Mouse (Mus musculus) midbrain, embryonic 10.5 days (tissue): Measurements from ENCODE around the gene Clec9a. TPM values are rescaled to one million over a fixed set of nuclear protein-coding genes. Genes with fewer than 3 reads are reported as not detected.
A peak's percentile ranks its signal among the peaks of the same experiment; 100 is the strongest.

Experiments
- DNase-seq: peaks from one replicate; pipeline ENCODE4 v3.0.0-alpha.2; 2017; ENCODE audit warnings: low spot score
- H3K27ac ChIP-seq: fragments of 300-500 bp; sonication (generic); replicated peaks from 2 replicates; pipeline ENCODE4 v1.5.1; 2016; ENCODE audit warnings: mild to moderate bottlenecking
- H3K27me3 ChIP-seq: fragments of 300-500 bp; sonication (generic); 2 replicates; pipeline ENCODE4 v1.6.1; 2016; ENCODE audit warnings: low read depth, mild to moderate bottlenecking; ENCODE audit not compliant: poor library complexity, severe bottlenecking
- H3K36me3 ChIP-seq: fragments of 300-500 bp; sonication (generic); 2 replicates; pipeline ENCODE4 v1.6.1; 2016; ENCODE audit warnings: mild to moderate bottlenecking, moderate library complexity
- H3K4me1 ChIP-seq: fragments of 300-500 bp; sonication (generic); 2 replicates; pipeline ENCODE4 v1.6.1; 2016
- H3K4me3 ChIP-seq: fragments of 300-500 bp; sonication (generic); 2 replicates; pipeline ENCODE4 v1.5.1; 2016; ENCODE audit warnings: mild to moderate bottlenecking, moderate library complexity
- H3K9me3 ChIP-seq: fragments of 300-500 bp; sonication (generic); replicated peaks from 2 replicates; pipeline ENCODE4 v1.6.1; 2016; ENCODE audit warnings: mild to moderate bottlenecking
- WGBS: fragments of 180-500 bp; shearing (Covaris S2); methylation state at CpG from one replicate; pipeline ENCODE4 v1.1.7; 2016; 5-methylcytosine and 5-hydroxymethylcytosine counted together
- polyA plus RNA-seq: library from polyadenylated mRNA; unstranded; fragments of >200 nt; fragmentation: Nextera tagmentation; extraction: Ambion mirVana; gene quantifications from 2 replicates; pipeline ENCODE4 v1.2.1, GENCODE M21; 2016

The Clec9a gene
- 0.11 and 0.21 TPM in 2 replicates for polyA plus RNA-seq

GRCm38 (mm10) chr6:129408562-129408961 is at the start of gene Clec9a:
Gene Clec9a (plus strand): TSS chr6:129408862.
- Histone ChIP-seq H3K27me3 (no peaks in the 10 kb centered on the region), H3K4me1 (peaks cover 4% of the 10 kb centered on the region; the same call in 1 of the 2 replicates), H3K27ac (no peak within 1 kb of the TSS), H3K4me3 (no peak within 1 kb of the TSS), H3K9me3 (no peaks in the 10 kb centered on the region), H3K36me3 (no peaks in the 10 kb centered on the region)
- WGBS, result 90% methylated on average over 2 of the region's 2 CpGs
- no peak for DNase-seq

GRCm38 (mm10) chr6:129359515-129359914 is 49.1 kb upstream of the Clec9a start:
- no peaks in the 10 kb centered on the region for H3K36me3 ChIP-seq
- H3K27ac ChIP-seq, result no peak overlapping the region
- DNase-seq, result no peak
- H3K4me3 ChIP-seq, result no peak overlapping the region
- no peaks in the 10 kb centered on the region for H3K9me3 ChIP-seq
- 93% methylated on average over 2 of the region's 2 CpGs for WGBS
- no peaks in the 10 kb centered on the region for H3K27me3 ChIP-seq
- no peaks in the 10 kb centered on the region for H3K4me1 ChIP-seq

GRCm38 (mm10) chr6:129363942-129364341 is 44.7 kb upstream of the Clec9a start:
- Histone ChIP-seq H3K27me3 (no peaks in the 10 kb centered on the region), H3K4me3 (no peak overlapping the region), H3K36me3 (no peaks in the 10 kb centered on the region), H3K4me1 (no peaks in the 10 kb centered on the region), H3K27ac (no peak overlapping the region), H3K9me3 (no peaks in the 10 kb centered on the region)
- DNase-seq, result no peak
- WGBS, result 45% methylated on average over 1 of the region's 1 CpGs

- H3K27me3 ChIP-seq, result no peaks in the 10 kb centered on the region
- no peak overlapping the region for H3K27ac ChIP-seq
- 24% methylated on average over 6 of the region's 6 CpGs for WGBS
- H3K4me1 ChIP-seq, result no peaks in the 10 kb centered on the region
- DNase-seq, result peak; percentile 21
- H3K36me3 ChIP-seq, result no peaks in the 10 kb centered on the region
- no peaks in the 10 kb centered on the region for H3K9me3 ChIP-seq
- H3K4me3 ChIP-seq, result no peak overlapping the region
Measured at GRCm38 (mm10) chr6:129365959-129366359, 42.7 kb upstream of the Clec9a start.

GRCm38 (mm10) chr6:129369374-129370132 is 39.1 kb upstream of the Clec9a start:
- no peak overlapping the region for H3K27ac ChIP-seq
- H3K4me3 ChIP-seq, result no peak overlapping the region
- no peaks in the 10 kb centered on the region for H3K36me3 ChIP-seq
- WGBS, result 76% methylated on average over 7 of the region's 7 CpGs
- no peaks in the 10 kb centered on the region for H3K9me3 ChIP-seq
- no peaks in the 10 kb centered on the region for H3K27me3 ChIP-seq
- no peak for DNase-seq
- no peaks in the 10 kb centered on the region for H3K4me1 ChIP-seq

- H3K36me3 ChIP-seq, result no peaks in the 10 kb centered on the region
- no peaks in the 10 kb centered on the region for H3K27me3 ChIP-seq
- H3K4me3 ChIP-seq, result no peak overlapping the region
- no peaks in the 10 kb centered on the region for H3K9me3 ChIP-seq
- H3K27ac ChIP-seq, result no peak overlapping the region
- H3K4me1 ChIP-seq, result no peaks in the 10 kb centered on the region
- WGBS, result 97% methylated on average over 2 of the region's 2 CpGs
- no peak for DNase-seq
Measured at GRCm38 (mm10) chr6:129374937-129375471, 33.7 kb upstream of the Clec9a start.

DNA sequence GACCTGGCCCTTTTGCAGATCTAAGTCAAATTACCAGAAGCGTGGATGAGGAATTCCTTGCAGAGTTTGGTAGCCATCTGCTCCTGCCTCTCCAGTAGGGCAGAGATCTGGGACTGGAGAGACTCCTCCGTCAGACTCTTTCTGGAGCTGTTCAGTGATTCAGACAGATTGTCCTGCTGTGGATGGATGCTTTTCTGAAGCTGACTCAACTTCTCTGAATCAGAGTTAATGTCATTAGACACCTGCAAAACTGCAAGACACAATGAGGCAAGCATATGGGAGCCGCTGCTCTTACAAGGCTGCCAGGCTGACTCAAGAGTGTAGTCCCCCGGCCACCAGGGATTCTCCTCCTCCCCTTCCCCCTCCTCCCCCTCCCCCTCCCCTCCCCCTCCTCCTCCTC is 28.2 kb upstream of the Clec9a start:
- 0 out of 2 replicates have a peak, but pooled peaks cover 4% of the 10 kb centered on the region for H3K4me1 ChIP-seq
- H3K4me3 ChIP-seq, result no peak overlapping the region
- no peaks in the 10 kb centered on the region for H3K9me3 ChIP-seq
- WGBS, result 68% methylated on average over 4 of the region's 4 CpGs
- no peaks in the 10 kb centered on the region for H3K36me3 ChIP-seq
- H3K27ac ChIP-seq, result no peak overlapping the region
- DNase-seq, result no peak
- no peaks in the 10 kb centered on the region for H3K27me3 ChIP-seq

GRCm38 (mm10) chr6:129381736-129382135 is 26.9 kb upstream of the Clec9a start:
- 70% methylated on average over 1 of the region's 1 CpGs for WGBS
- no peak overlapping the region for H3K4me3 ChIP-seq
- H3K4me1 ChIP-seq, result 0 out of 2 replicates have a peak, but pooled peaks cover 4% of the 10 kb centered on the region
- H3K36me3 ChIP-seq, result no peaks in the 10 kb centered on the region
- H3K27ac ChIP-seq, result no peak overlapping the region
- no peaks in the 10 kb centered on the region for H3K27me3 ChIP-seq
- DNase-seq, result no peak
- no peaks in the 10 kb centered on the region for H3K9me3 ChIP-seq

- 96% methylated on average over 3 of the region's 3 CpGs for WGBS
- Histone ChIP-seq H3K4me3 (no peak overlapping the region), H3K27ac (no peak overlapping the region), H3K36me3 (no peaks in the 10 kb centered on the region), H3K4me1 (0 out of 2 replicates have a peak, but pooled peaks cover 4% of the 10 kb centered on the region), H3K27me3 (no peaks in the 10 kb centered on the region), H3K9me3 (no peaks in the 10 kb centered on the region)
- no peak for DNase-seq
Measured at GRCm38 (mm10) chr6:129383466-129383865, 25.2 kb upstream of the Clec9a start.

DNA sequence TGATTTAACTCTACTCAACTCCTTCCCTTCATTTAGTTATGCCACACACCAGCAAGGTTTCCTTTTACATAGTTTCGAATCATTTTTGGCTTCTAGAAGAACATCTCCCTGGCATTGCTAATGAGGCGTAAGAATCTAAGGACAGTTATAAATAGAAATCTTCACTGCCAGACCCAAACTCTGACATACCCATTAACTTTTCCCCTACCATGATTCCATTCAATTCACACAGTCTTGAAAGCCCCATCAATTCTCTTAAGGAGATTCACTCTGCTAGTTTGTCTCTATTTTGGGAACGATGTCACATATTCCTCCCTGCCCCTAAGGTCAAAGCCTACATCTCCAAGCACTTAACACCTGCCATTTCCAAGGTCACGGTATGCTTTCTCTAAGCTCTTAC is 23.7 kb upstream of the Clec9a start:
- Histone ChIP-seq H3K36me3 (no peaks in the 10 kb centered on the region), H3K27ac (no peak overlapping the region), H3K4me3 (no peak overlapping the region), H3K27me3 (no peaks in the 10 kb centered on the region), H3K4me1 (0 out of 2 replicates have a peak, but pooled peaks cover 4% of the 10 kb centered on the region), H3K9me3 (no peaks in the 10 kb centered on the region)
- WGBS, result 78% methylated on average over 4 of the region's 4 CpGs
- no peak for DNase-seq

DNA sequence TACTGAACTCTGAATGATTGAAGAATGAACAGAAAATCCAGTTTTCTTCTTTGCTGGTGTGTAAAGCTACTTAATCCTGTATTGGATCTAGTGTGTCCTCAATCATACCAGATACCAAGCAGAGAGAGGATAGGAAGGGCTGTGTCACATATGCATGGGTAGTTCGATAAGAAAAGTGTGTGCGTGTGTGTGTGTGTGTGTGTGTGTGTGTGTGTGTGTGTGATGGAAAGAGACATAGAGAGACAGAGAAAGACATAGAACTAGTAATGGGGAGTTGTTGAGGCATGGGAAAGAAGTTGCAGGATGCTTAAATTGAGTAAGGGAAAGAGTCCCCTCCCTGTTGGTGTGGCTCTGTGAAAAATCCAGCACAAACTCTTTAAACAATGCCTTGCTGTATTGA is 22.9 kb upstream of the Clec9a start, which contains the start of gene Clec12b:
Gene Clec12b, minus strand, starts transcription at position 101 of the 400 bp plus-strand sequence.
- Histone ChIP-seq H3K27ac (no peak within 1 kb of the TSS), H3K4me1 (0 out of 2 replicates have a peak, but pooled peaks cover 4% of the 10 kb centered on the region), H3K9me3 (no peaks in the 10 kb centered on the region), H3K4me3 (no peak within 1 kb of the TSS), H3K36me3 (no peaks in the 10 kb centered on the region), H3K27me3 (no peaks in the 10 kb centered on the region)
- DNase-seq, result no peak
- WGBS, result 82% methylated on average over 2 of the region's 2 CpGs

- H3K4me1 ChIP-seq, result no peaks in the 10 kb centered on the region
- no peaks in the 10 kb centered on the region for H3K36me3 ChIP-seq
- no peak for DNase-seq
- no peak overlapping the region for H3K27ac ChIP-seq
- H3K4me3 ChIP-seq, result no peak overlapping the region
- H3K9me3 ChIP-seq, result no peaks in the 10 kb centered on the region
- no peaks in the 10 kb centered on the region for H3K27me3 ChIP-seq
- whole genome bisulfite sequencing, result 34% methylated on average over 2 of the region's 2 CpGs
Measured at GRCm38 (mm10) chr6:129393087-129393720, 15.5 kb upstream of the Clec9a start.

- H3K9me3 ChIP-seq, result no peaks in the 10 kb centered on the region
Measured at GRCm38 (mm10) chr6:129393732-129394131, 14.9 kb upstream of the Clec9a start.

More at GRCm38 (mm10) chr6:129393732-129394131, 14.9 kb upstream of the Clec9a start:
- H3K27me3 ChIP-seq, result no peaks in the 10 kb centered on the region
- H3K4me1 ChIP-seq, result no peaks in the 10 kb centered on the region
- 81% methylated on average over 6 of the region's 6 CpGs for WGBS
- no peak overlapping the region for H3K4me3 ChIP-seq
- DNase-seq, result no peak
- no peaks in the 10 kb centered on the region for H3K36me3 ChIP-seq
- no peak overlapping the region for H3K27ac ChIP-seq
